Mouse (Mus musculus) midbrain, embryonic 14.5 days (tissue): ENCODE data around the gene Adamtsl3. TPM values are rescaled to one million over a fixed set of nuclear protein-coding genes. Genes with fewer than 3 reads are reported as not detected.

Experiments used
- ATAC-seq: fragments of 200-750 bp; cut with Nextera tagmentation; 2 replicates; pipeline ENCODE4 v1.8.0; 2017; ENCODE audit warnings: moderate number of reproducible peaks, moderate library complexity; ENCODE audit not compliant: low FRiP score, low TSS enrichment
- DNase-seq: peaks from one replicate; pipeline ENCODE4 v3.0.0-alpha.2; 2015
- H3K27ac ChIP-seq: fragments of 300-500 bp; sonication (generic); replicated peaks from 2 replicates; pipeline ENCODE4 v1.5.1; 2014; ENCODE audit warnings: mild to moderate bottlenecking, low read depth, low read length, moderate library complexity
- H3K27me3 ChIP-seq: fragments of 300-500 bp; sonication (generic); 2 replicates; pipeline ENCODE4 v1.6.1; 2014; ENCODE audit warnings: low read length, control low read depth, mixed read lengths; ENCODE audit not compliant: control insufficient read depth, insufficient read depth
- H3K36me3 ChIP-seq: fragments of 300-500 bp; sonication (generic); 2 replicates; pipeline ENCODE4 v1.6.1; 2014; ENCODE audit warnings: low read length, control low read depth; ENCODE audit not compliant: control insufficient read depth, insufficient read depth
- H3K4me1 ChIP-seq: fragments of 300-500 bp; sonication (generic); 2 replicates; pipeline ENCODE4 v1.6.1; 2014; ENCODE audit warnings: mild to moderate bottlenecking, antibody characterized with exemption, low read length, control low read depth; ENCODE audit not compliant: control insufficient read depth, insufficient read depth
- H3K4me2 ChIP-seq: fragments of 300-500 bp; sonication (generic); 2 replicates; pipeline ENCODE4 v1.6.1; 2014; ENCODE audit warnings: mild to moderate bottlenecking, low read length, moderate library complexity
- H3K4me3 ChIP-seq: fragments of 300-500 bp; sonication (generic); replicated peaks from 2 replicates; pipeline ENCODE4 v1.5.1; 2014; ENCODE audit warnings: low read depth, low read length
- H3K9ac ChIP-seq: fragments of 300-500 bp; sonication (generic); replicated peaks from 2 replicates; pipeline ENCODE4 v1.6.1; 2014; ENCODE audit warnings: mild to moderate bottlenecking, low read length, moderate library complexity
- H3K9me3 ChIP-seq: fragments of 300-500 bp; sonication (generic); 2 replicates; pipeline ENCODE4 v1.6.1; 2016; ENCODE audit warnings: low read length, control low read depth, mixed read lengths; ENCODE audit not compliant: control insufficient read depth
- WGBS: fragments of 180-500 bp; shearing (Covaris S2); extraction: QIAGEN DNeasy Blood & Tissue Kit; methylation state at CpG from one replicate; pipeline ENCODE4 v1.1.7; 2014; 5-methylcytosine and 5-hydroxymethylcytosine counted together
- polyA plus RNA-seq: library from polyadenylated mRNA; unstranded; fragments of >200 nt; fragmentation: Nextera tagmentation; extraction: Ambion mirVana; gene quantifications from 2 replicates; pipeline ENCODE4 v1.2.1, GENCODE M21; 2014

The Adamtsl3 gene
- polyA plus RNA-seq, 1 experiment from 2014 or later, result 0.33 TPM

- no peak overlapping the region for H3K4me3 ChIP-seq
- H3K9ac ChIP-seq, result no peak overlapping the region
- ATAC-seq, result no peak
- H3K9me3 ChIP-seq, result no peaks in the 10 kb centered on the region
- peaks cover 8% of the 10 kb centered on the region; the same call in 1 of the 2 replicates for H3K4me1 ChIP-seq
- DNase-seq, result peak; percentile 38
- H3K36me3 ChIP-seq, result no peaks in the 10 kb centered on the region
- H3K27me3 ChIP-seq, result no peaks in the 10 kb centered on the region
- H3K4me2 ChIP-seq, result no peak overlapping the region
- H3K27ac ChIP-seq, result no peak overlapping the region; the same call in 1 of the 2 replicates
- 61% methylated on average over 6 of the region's 6 CpGs for WGBS
Measured at GRCm38 (mm10) chr7:82394435-82395186, 59.1 kb downstream of the Adamtsl3 start.

- no peaks in the 10 kb centered on the region for H3K9me3 ChIP-seq
- no peaks in the 10 kb centered on the region for H3K27me3 ChIP-seq
- H3K4me3 ChIP-seq, result no peak overlapping the region
- ATAC-seq (no peak), DNase-seq (no peak)
- H3K4me2 ChIP-seq, result no peak overlapping the region
- 78% methylated on average over 12 of the region's 12 CpGs for WGBS
- H3K36me3 ChIP-seq, result no peaks in the 10 kb centered on the region
- 0 out of 2 replicates have a peak overlapping the region, but pooled peaks have one; percentile 17 for H3K27ac ChIP-seq
- H3K9ac ChIP-seq, result no peak overlapping the region
- H3K4me1 ChIP-seq, result peaks cover 8% of the 10 kb centered on the region; the same call in 1 of the 2 replicates
Measured at GRCm38 (mm10) chr7:82395239-82395638, 59.7 kb downstream of the Adamtsl3 start.

GRCm38 (mm10) chr7:82395751-82396512 is 60.4 kb downstream of the Adamtsl3 start:
- DNase-seq, result peak; percentile 63
- no peak overlapping the region for H3K4me3 ChIP-seq
- no peaks in the 10 kb centered on the region for H3K36me3 ChIP-seq
- H3K4me1 ChIP-seq, result peaks cover 8% of the 10 kb centered on the region; the same call in 1 of the 2 replicates
- 49% methylated on average over 6 of the region's 6 CpGs for WGBS
- no peaks in the 10 kb centered on the region for H3K9me3 ChIP-seq
- H3K9ac ChIP-seq, result no peak overlapping the region
- 0 out of 2 replicates have a peak, but pooled peaks have one; percentile 31 for ATAC-seq
- H3K27me3 ChIP-seq, result no peaks in the 10 kb centered on the region
- H3K27ac ChIP-seq, result no peak overlapping the region; the same call in 1 of the 2 replicates
- H3K4me2 ChIP-seq, result no peak overlapping the region

- WGBS, result 14% methylated on average over 5 of the region's 5 CpGs
- Histone ChIP-seq H3K27me3 (no peaks in the 10 kb centered on the region), H3K36me3 (no peaks in the 10 kb centered on the region), H3K27ac (no peak overlapping the region; the same call in 1 of the 2 replicates), H3K4me2 (no peak overlapping the region), H3K9ac (no peak overlapping the region), H3K9me3 (no peaks in the 10 kb centered on the region), H3K4me1 (peaks cover 8% of the 10 kb centered on the region; the same call in 1 of the 2 replicates), H3K4me3 (no peak overlapping the region)
- DNase-seq, result peak; percentile 65
- ATAC-seq, result peak; percentile 50; the same call in 1 of the 2 replicates
Measured at GRCm38 (mm10) chr7:82396869-82397268, 61.4 kb downstream of the Adamtsl3 start.

GRCm38 (mm10) chr7:82397632-82398031 is 62.1 kb downstream of the Adamtsl3 start:
- H3K4me3 ChIP-seq, result no peak overlapping the region
- no peaks in the 10 kb centered on the region for H3K36me3 ChIP-seq
- no peak overlapping the region; the same call in 1 of the 2 replicates for H3K27ac ChIP-seq
- H3K9me3 ChIP-seq, result no peaks in the 10 kb centered on the region
- H3K4me1 ChIP-seq, result peaks cover 8% of the 10 kb centered on the region; the same call in 1 of the 2 replicates
- H3K27me3 ChIP-seq, result no peaks in the 10 kb centered on the region
- 83% methylated on average over 8 of the region's 8 CpGs for WGBS
- no peak overlapping the region for H3K9ac ChIP-seq
- ATAC-seq (no peak), DNase-seq (no peak)
- no peak overlapping the region for H3K4me2 ChIP-seq

GRCm38 (mm10) chr7:82405466-82406045 is 70.1 kb downstream of the Adamtsl3 start:
- Histone ChIP-seq H3K9ac (no peak overlapping the region), H3K4me2 (no peak overlapping the region), H3K27me3 (no peaks in the 10 kb centered on the region), H3K4me1 (no peaks in the 10 kb centered on the region), H3K4me3 (no peak overlapping the region), H3K9me3 (no peaks in the 10 kb centered on the region), H3K27ac (no peak overlapping the region), H3K36me3 (no peaks in the 10 kb centered on the region)
- 89% methylated on average over 9 of the region's 9 CpGs for WGBS
- DNase-seq (no peak), ATAC-seq (no peak)

- H3K4me3 ChIP-seq, result no peak overlapping the region
- no peaks in the 10 kb centered on the region for H3K4me1 ChIP-seq
- no peak overlapping the region for H3K4me2 ChIP-seq
- no peak overlapping the region for H3K9ac ChIP-seq
- no peak for DNase-seq
- WGBS, result 86% methylated on average over 4 of the region's 4 CpGs
- ATAC-seq, result no peak
- H3K27me3 ChIP-seq, result no peaks in the 10 kb centered on the region
- H3K9me3 ChIP-seq, result no peaks in the 10 kb centered on the region
- H3K27ac ChIP-seq, result no peak overlapping the region
- H3K36me3 ChIP-seq, result no peaks in the 10 kb centered on the region
Measured at GRCm38 (mm10) chr7:82410966-82411365, 75.5 kb downstream of the Adamtsl3 start.

GRCm38 (mm10) chr7:82416653-82417052 is 81.2 kb downstream of the Adamtsl3 start:
- 93% methylated on average over 6 of the region's 6 CpGs for WGBS
- H3K9ac ChIP-seq, result no peak overlapping the region
- DNase-seq (no peak), ATAC-seq (no peak)
- H3K9me3 ChIP-seq, result no peaks in the 10 kb centered on the region
- no peak overlapping the region for H3K27ac ChIP-seq
- H3K4me1 ChIP-seq, result no peaks in the 10 kb centered on the region
- H3K36me3 ChIP-seq, result no peaks in the 10 kb centered on the region
- H3K4me3 ChIP-seq, result no peak overlapping the region
- no peaks in the 10 kb centered on the region for H3K27me3 ChIP-seq
- no peak overlapping the region for H3K4me2 ChIP-seq
